Mouse (Mus musculus): ENCODE results near the gene Gm13089.
"Not testable (repeated sequence)": the region's sequence is repeated elsewhere in the genome, so short reads cannot be mapped to it uniquely, and the experiment has no call there.

The Gm13089 gene

DNA sequence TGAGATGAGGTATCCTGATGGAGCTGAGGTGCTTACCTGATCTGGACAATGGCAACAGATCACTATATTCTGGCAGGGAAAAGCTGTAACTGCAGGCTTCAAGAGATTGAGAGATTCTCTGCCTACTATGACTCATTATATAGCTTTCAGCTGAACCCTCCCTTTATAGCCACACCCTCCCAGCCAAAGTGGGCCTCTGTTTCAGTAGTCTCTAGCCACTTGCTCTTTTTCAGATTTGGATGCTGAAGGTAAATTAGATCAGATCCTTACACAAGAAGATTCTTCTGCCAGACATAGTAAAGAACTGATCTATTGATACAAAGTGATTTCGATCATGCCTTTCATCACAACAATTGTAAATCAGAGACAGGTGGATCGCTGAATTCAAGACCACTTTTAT lies at the start of gene Gm13089:
Gene Gm13089 (minus strand): TSS at position 101 of the 400 bp plus-strand sequence.
- no peak for TF ChIP-seq GATA4 (IDR thresholded peaks at IDR 0.05; ENCODE audit: insufficient replicate concordance, low read length)

DNA sequence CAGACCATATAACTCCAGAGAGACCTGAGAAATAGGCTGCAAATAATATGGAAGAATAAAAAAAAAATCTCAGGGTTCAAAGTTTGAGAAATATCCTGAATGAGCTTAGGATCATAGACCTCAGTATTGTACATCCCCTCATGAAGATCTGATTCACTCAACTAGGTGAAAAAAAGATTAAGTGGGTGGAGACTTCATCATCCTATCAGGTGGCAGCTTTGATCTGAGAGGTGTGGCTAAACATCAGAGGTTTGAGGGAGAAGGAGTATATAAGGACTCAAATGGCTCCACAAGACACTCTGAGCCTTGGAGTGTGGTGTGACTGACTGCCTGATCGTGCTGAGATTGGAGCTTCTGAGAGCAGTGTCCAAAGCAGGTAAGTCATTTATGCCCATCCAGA lies 16.6 kb upstream of the Gm13089 start, which contains the start of gene Gm13078:
Gene Gm13078 (plus strand): TSS at position 301 of the 400 bp plus-strand sequence.
- no peak for TF ChIP-seq GATA4 (IDR thresholded peaks at IDR 0.05; ENCODE audit: insufficient replicate concordance, low read length)

DNA sequence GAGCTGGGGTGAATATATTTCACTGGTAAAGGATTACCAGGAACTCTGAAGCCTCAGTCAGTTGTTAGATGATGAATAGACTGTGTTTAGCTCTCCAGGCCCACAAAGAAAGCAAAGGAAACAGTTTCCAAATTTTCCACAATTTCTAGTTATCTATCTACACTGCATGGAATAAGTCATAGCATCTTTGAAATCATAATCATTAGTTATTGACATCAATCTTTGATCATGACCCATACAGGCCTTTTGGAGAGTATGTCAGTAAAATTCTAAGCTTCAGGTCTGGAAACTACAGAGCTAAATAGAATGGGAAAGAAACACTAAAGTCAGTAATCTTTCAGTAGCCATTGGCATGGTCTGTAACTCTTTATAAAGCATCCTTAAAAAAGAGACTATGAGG lies 45.4 kb downstream of the Gm13089 start, which contains the start of gene Gm13088:
Gene Gm13088 (minus strand): TSS at position 101 of the 400 bp plus-strand sequence.
- not testable (repeated sequence) for TF ChIP-seq GATA4 (IDR thresholded peaks at IDR 0.05; ENCODE audit: insufficient replicate concordance, low read length)
